In genomic region chr2:164885788-164886187, GRCm38 (mm10) we compare ENCODE assay signal across 10 mouse cellular contexts. TPM values are rescaled to one million over a fixed set of nuclear protein-coding genes. Genes with fewer than 3 reads are reported as not detected.
A peak's percentile ranks its signal among the peaks of the same experiment; 100 is the strongest.
DNase-seq lines count a peak whose midpoint lies in the region; ATAC-seq lines count a peak whose summit lies in the region.
"Had no signal": no experiment of that assay in that cellular context is flagged by ENCODE, and none has a peak within 500 bp of the region (broad histone marks: within the 10 kb centered on the region; RNA-seq: fewer than 3 reads in every experiment).

No protein-coding gene starts in this region.

- H3K27me3 ChIP-seq in hindbrain, embryonic 14.5 days (ENCODE audit: control insufficient read depth, insufficient read depth, low read length), result no peaks in the 10 kb centered on the region
- no peaks in the 10 kb centered on the region for H3K27me3 ChIP-seq in hindbrain, embryonic 10.5 days (ENCODE audit: insufficient read depth, poor library complexity, severe bottlenecking)
- H3K27me3 ChIP-seq: liver, embryonic 15.5 days; stomach, embryonic 15.5 days had no signal

- 0 out of 2 replicates have a peak, but pooled peaks cover under 1% of the 10 kb centered on the region for H3K4me1 ChIP-seq in hindbrain, embryonic 14.5 days (replicated peaks; ENCODE audit: control insufficient read depth, insufficient read depth, low read length)
- peaks cover 14% of the 10 kb centered on the region for H3K4me1 ChIP-seq in hindbrain, embryonic 10.5 days (replicated peaks)
- H3K4me1 ChIP-seq: stomach, embryonic 15.5 days had no signal

- peaks cover 82% of the 10 kb centered on the region for H3K36me3 ChIP-seq in hindbrain, embryonic 14.5 days (replicated peaks; ENCODE audit: control insufficient read depth, insufficient read depth)
- peaks cover 83% of the 10 kb centered on the region for H3K36me3 ChIP-seq in hindbrain, embryonic 10.5 days

- WGBS in hindbrain, embryonic 14.5 days, result 66% methylated on average over 7 of the region's 7 CpGs
- 91% methylated on average over 7 of the region's 7 CpGs for WGBS in hindbrain, embryonic 10.5 days

- H3K9me3 ChIP-seq in hindbrain, embryonic 14.5 days (ENCODE audit: control insufficient read depth, low read length), result no peaks in the 10 kb centered on the region
- H3K9me3 ChIP-seq in hindbrain, embryonic 10.5 days, result no peaks in the 10 kb centered on the region
- H3K9me3 ChIP-seq: liver, embryonic 15.5 days; stomach, embryonic 15.5 days had no signal

- no peak for ATAC-seq in hindbrain, embryonic 14.5 days (ENCODE audit: low FRiP score)
- ATAC-seq in monocyte, adult 5-6 weeks (replicated peaks; ENCODE audit: insufficient number of reproducible peaks, low FRiP score, low TSS enrichment, poor library complexity, severe bottlenecking), result no peak

- no peak overlapping the region for H3K4me2 ChIP-seq in hindbrain, embryonic 14.5 days (replicated peaks)
- H3K4me2 ChIP-seq: liver, embryonic 15.5 days; stomach, embryonic 15.5 days had no signal

- peak; percentile 67 for DNase-seq in hindbrain, embryonic 14.5 days (ENCODE audit: low spot score)
- no peak for DNase-seq in hindbrain, embryonic 10.5 days (ENCODE audit: low spot score)
- peak; percentile 85 for DNase-seq in adrenal gland, postnatal 14 days
- DNase-seq in frontal cortex, postnatal 36 days (ENCODE audit: low spot score in 2 of 2), result peak; percentile 84 to 89
- peak; percentile 80 to 89 for DNase-seq in layer of hippocampus, adult 18-20 months (ENCODE audit: low spot score in 2 of 2)
- peak; percentile 89 for DNase-seq in lung, postnatal 10 days
- no peak for DNase-seq in thymus, postnatal 10 days (ENCODE audit: low spot score in 2 of 2)

- H3K4me3 ChIP-seq in hindbrain, embryonic 14.5 days (replicated peaks; ENCODE audit: low read length), result no peak overlapping the region
- H3K4me3 ChIP-seq in hindbrain, embryonic 10.5 days, result no peak overlapping the region
- H3K4me3 ChIP-seq: liver, embryonic 15.5 days; stomach, embryonic 15.5 days had no signal

- no peak overlapping the region for H3K9ac ChIP-seq in hindbrain, embryonic 14.5 days
- H3K9ac ChIP-seq: liver, embryonic 15.5 days; stomach, embryonic 15.5 days had no signal

- H3K27ac ChIP-seq in hindbrain, embryonic 14.5 days, result no peak overlapping the region
- H3K27ac ChIP-seq in hindbrain, embryonic 10.5 days, result no peak overlapping the region
- H3K27ac ChIP-seq: liver, embryonic 15.5 days; stomach, embryonic 15.5 days had no signal

RNA-seq across cellular contexts. Expression of gene Pcif1, which starts 6.7 kb away (rescaled TPM):
- 72.9 and 74.7 TPM in 2 replicates for polyA plus RNA-seq in hindbrain, embryonic 14.5 days (2014; fragmentation: Nextera tagmentation; extraction: Ambion mirVana)
- 76.1 and 88.4 TPM in 2 replicates for polyA plus RNA-seq in hindbrain, embryonic 10.5 days (2016; fragmentation: Nextera tagmentation; extraction: Ambion mirVana)
- total RNA-seq in adrenal gland, postnatal 14 days (2021), result 42.3 and 54.0 TPM in 2 replicates
- 10 to 100 TPM; 41.9 to 45.2 TPM for total RNA-seq in layer of hippocampus, adult 18-20 months (2021)
- total RNA-seq in monocyte, adult 5-6 weeks (2017), result 60.0 to 62.1 TPM (median 60.1 TPM) in 3 replicates

RNA-seq across cellular contexts. Expression of gene Zfp335, which starts 25.8 kb away (rescaled TPM):
- 14.6 and 15.4 TPM in 2 replicates for polyA plus RNA-seq in hindbrain, embryonic 14.5 days (2014; fragmentation: Nextera tagmentation; extraction: Ambion mirVana)
- 15.3 and 18.4 TPM in 2 replicates for polyA plus RNA-seq in hindbrain, embryonic 10.5 days (2016; fragmentation: Nextera tagmentation; extraction: Ambion mirVana)
- total RNA-seq in adrenal gland, postnatal 14 days (2021), result 17.3 and 19.4 TPM in 2 replicates
- 10 to 100 TPM; 25.9 to 26.8 TPM for total RNA-seq in layer of hippocampus, adult 18-20 months (2021)
- total RNA-seq in monocyte, adult 5-6 weeks (2017), result 9.1 to 21.0 TPM (median 12.5 TPM) in 3 replicates

RNA-seq across cellular contexts. Expression of gene Pltp, which starts 28.3 kb away (rescaled TPM):
- polyA plus RNA-seq in hindbrain, embryonic 14.5 days (2014; fragmentation: Nextera tagmentation; extraction: Ambion mirVana), result 148 and 167 TPM in 2 replicates
- polyA plus RNA-seq in hindbrain, embryonic 10.5 days (2016; fragmentation: Nextera tagmentation; extraction: Ambion mirVana), result 47.2 and 78.1 TPM in 2 replicates
- total RNA-seq in adrenal gland, postnatal 14 days (2021), result 35.4 and 36.2 TPM in 2 replicates
- 10 to 100 TPM; 77.0 to 77.9 TPM for total RNA-seq in layer of hippocampus, adult 18-20 months (2021)
- 37.3 to 58.3 TPM (median 46.8 TPM) in 3 replicates for total RNA-seq in monocyte, adult 5-6 weeks (2017)

RNA-seq across cellular contexts. Expression of gene Neurl2, which starts 52.5 kb away (rescaled TPM):
- 5.8 and 7.9 TPM in 2 replicates for polyA plus RNA-seq in hindbrain, embryonic 14.5 days (2014; fragmentation: Nextera tagmentation; extraction: Ambion mirVana)
- polyA plus RNA-seq in hindbrain, embryonic 10.5 days (2016; fragmentation: Nextera tagmentation; extraction: Ambion mirVana), result 4.3 and 5.1 TPM in 2 replicates
- total RNA-seq in adrenal gland, postnatal 14 days (2021), result 2.4 and 3.5 TPM in 2 replicates
- 1 to 10 TPM; 2.5 to 3.0 TPM for total RNA-seq in layer of hippocampus, adult 18-20 months (2021)
- total RNA-seq in monocyte, adult 5-6 weeks (2017), result 0.97 to 3.0 TPM (median 2.3 TPM) in 3 replicates

RNA-seq across cellular contexts. Expression of gene Ctsa, which starts 53.1 kb away (rescaled TPM):
- 85.9 and 89.6 TPM in 2 replicates for polyA plus RNA-seq in hindbrain, embryonic 14.5 days (2014; fragmentation: Nextera tagmentation; extraction: Ambion mirVana)
- polyA plus RNA-seq in hindbrain, embryonic 10.5 days (2016; fragmentation: Nextera tagmentation; extraction: Ambion mirVana), result 98.2 and 104 TPM in 2 replicates
- total RNA-seq in adrenal gland, postnatal 14 days (2021), result 104 and 116 TPM in 2 replicates
- total RNA-seq in layer of hippocampus, adult 18-20 months (2021), result 100 to 1,000 TPM; 103 TPM
- total RNA-seq in monocyte, adult 5-6 weeks (2017), result 283 to 459 TPM (median 330 TPM) in 3 replicates

Comparison
In these comparisons a context has a peak if more than half of its experiments do, and no peak if none do; other contexts are left out.
1. DNase-seq: peak in hindbrain, embryonic 14.5 days (single experiment), adrenal gland, postnatal 14 days (single experiment), frontal cortex, postnatal 36 days (2 of 2), layer of hippocampus, adult 18-20 months (2 of 2) and lung, postnatal 10 days (single experiment); none in hindbrain, embryonic 10.5 days (single experiment) and thymus, postnatal 10 days (0 of 2).